Mouse (Mus musculus) embryo, embryonic 11 days (tissue): ENCODE data around the gene Aldh1a3.

Source experiments
- DNase-seq: peaks from one replicate; pipeline ENCODE4 v3.0.0-alpha.2; 2015

Aldh1a3 gene

DNA sequence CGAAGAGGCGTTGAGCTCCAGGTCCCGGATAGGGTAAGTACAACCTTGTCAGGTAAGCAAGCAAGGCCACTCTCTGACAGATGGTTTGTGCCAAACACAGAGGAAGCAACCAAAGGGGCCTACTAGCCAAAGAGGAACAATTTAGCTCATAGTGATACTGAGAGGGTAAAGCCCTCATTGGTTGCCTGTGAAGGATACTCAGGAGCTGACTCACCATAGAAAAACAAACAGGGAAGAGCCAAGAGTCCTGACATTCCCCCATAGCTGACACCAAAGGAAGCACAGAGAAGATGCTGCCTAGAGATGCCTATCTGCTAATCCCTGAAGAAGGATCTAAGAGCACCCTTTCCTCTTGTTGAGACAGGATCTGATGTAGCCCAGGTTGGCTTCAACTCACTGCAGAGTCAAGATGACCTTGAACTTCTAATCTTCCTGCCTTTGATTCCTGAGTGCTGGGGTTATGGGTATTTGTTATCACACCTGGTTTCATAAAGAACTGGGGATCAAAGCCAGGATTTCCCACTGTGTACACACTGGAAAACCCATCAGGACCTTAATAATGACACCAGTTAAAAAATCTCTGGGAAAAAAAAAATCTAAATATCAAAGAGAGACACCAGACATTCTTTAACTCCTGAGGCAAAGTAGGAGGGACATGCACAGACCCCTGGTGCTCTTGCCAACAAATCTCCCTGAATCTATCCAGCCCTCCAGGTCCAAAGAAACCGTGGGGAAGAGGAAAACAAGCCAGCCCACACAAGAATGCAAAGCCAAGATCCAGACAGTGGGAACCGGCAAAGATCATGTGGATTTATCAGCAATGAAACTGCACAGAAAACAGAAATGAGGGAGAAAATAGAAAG is 58.0 kb downstream of the Aldh1a3 start:
- DNase-seq: no peak

DNA sequence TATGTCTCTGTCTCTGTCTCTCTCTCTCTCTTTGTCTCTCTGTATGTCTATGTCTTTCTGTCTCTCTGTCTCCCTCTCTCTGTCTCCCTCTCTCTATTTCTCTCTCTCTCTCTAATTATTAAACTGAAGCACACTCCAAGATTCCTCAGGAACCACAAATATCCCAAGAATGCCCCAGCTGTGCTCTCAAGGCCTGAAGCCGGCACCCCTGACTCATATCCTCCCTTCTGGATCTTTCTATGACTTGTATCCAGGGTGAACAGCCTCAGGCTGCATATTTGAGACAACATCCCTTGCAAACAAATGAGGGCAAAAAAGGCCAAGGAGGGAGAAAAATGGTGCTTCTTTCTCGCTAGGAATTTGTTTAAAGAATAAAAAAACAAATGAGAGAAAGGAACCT is 61.4 kb downstream of the Aldh1a3 start, which contains the start of gene Gm10974:
TSS of gene Gm10974 (plus strand) at position 2 of the 400 bp plus-strand sequence.
- peak; percentile 16 for DNase-seq

DNA sequence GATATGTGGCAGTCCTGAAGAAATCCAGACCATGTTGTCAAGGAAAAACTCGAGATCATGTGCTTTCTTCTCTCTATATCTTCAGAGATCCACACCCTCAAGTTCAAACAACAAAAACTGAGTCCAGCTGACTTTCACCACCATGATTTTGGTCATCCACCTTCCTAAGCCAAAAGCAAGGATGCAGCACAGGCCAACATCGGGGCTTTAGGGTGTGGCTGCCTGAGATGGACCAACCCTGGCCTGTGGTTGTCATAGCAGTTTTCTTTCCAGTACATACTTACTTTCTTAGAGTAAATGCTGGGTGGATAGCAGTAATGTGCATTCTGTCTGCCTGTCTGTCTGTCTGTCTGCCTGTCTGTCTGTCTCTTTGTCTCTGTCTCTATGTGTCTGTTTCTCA is 61.9 kb downstream of the Aldh1a3 start:
- DNase-seq: no peak

DNA sequence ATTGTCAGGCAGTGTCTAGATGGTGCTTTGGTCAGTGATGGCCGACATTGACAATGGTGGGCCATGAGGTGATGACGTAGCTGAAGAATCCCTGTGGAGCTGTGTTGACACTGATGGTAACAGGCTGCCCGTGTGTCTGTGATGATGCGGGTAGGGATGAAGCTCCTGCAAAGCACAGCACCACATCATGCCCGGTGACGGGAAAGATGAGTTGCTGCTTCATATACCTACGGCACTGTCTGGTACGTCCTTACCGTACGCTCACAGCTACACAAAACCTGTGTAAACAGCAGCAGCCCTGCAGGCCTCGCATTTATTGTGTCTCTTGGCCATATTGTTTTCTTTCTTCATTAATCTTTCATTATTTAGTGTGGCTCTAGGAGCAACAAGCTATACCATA is 62.8 kb downstream of the Aldh1a3 start:
- DNase-seq: no peak

DNA sequence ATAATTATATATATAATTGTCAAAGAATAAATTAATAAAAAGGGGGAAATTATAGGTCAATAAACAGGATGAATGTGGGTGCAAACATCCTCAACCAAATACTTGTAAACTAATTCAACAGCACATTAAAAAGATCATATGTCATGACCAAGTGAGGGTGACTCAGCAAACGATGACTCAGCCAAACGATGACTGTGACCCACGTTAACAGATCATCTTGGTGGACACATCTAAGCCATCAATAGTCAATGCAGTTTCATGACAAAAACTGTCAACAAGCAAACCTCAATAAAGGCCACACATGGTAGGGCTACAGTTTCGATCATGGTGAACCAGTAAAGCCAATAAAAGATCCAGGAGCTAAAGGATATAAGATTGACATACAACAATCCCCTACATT is 68.3 kb downstream of the Aldh1a3 start:
- no peak for DNase-seq

DNA sequence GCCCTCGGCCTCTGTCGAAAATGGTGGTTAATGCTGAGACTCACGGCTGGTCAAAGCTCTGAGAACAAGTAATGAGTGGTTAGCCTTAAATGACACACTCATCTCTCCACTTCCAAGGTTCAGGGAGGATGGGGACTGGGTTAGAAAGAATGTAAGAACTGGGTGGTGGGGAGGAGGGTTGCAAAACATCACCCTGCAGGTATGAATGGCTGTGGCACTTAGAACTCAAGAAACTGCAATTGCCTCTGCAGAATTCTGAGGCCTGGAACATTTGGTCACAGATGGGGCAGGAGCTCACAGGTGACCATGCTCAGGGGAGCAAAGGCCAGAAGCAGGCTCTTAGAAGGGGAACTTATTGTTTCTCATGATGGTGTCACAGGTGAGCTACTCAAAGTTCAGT is 68.9 kb downstream of the Aldh1a3 start:
- no peak for DNase-seq

DNA sequence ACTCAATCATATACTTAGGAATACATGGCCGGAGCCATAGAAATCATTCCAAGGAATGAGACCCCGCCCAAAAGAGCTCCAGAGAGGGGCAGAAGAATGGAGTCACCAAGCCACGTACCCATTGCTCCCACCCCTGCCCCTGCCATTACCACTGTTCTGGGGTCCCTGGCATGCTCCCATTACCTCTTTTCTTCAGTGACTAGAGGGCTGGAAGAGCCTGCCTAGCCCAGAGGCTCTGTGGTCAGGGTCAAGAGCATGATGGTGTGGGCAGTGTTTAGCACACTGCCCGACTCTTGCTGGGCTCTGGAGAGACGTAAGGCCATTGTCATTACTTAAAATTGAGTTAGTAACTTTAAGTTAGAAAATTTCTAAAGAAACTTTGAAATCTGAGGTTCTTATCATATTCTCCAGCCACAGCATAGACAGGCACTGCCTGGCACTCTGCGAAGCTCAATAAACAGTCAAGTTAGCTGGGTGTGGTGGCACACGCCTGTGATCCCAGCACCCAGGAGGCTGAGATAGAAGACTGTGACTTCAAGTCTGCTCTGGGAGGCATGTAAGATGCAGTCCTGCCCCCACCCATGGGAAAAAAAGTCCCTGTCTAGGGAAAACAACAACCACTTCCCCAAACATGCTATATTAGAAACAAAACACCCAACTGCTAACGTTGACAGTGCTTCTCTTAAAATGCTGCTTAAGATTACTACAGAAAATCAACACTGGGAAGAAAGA is 71.4 kb downstream of the Aldh1a3 start:
- DNase-seq: no peak

DNA sequence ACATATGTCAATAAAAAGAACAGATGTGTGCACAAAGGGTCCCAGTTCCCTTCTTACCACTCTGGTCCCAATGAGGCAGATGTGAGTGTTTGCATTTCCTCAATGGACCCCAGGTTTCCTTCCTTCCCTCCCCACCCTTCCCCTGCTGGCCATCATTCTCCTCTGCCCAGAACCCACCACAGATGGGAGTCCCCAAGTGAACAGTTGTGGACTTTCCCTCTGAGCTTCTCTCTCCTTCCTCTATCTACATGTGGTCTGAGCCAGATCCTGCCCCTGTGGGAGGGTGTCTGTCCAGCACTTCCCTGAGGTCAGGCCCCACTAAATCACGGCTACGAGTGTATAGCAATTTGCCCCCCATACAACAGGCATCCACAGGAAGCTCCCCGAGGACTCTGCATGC is 72.4 kb downstream of the Aldh1a3 start:
- no peak for DNase-seq

DNA sequence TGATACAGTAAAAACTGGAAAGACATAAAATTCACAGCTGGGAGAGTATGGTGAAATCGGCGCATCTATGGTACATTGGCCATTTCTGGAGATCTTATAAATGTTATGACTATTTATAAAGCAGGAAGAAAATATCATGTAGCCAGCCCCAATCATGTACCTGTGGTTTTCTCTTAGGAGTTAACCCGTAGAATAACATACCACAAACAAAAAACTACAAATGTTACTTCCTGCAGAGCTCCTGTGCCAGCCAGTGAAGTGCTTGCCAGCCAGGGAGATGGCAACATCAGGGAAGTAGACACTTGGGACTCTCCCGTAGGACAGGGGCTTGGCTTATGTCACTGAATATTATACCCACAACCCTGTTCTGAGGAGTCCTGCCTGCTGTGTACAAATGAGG is 76.2 kb downstream of the Aldh1a3 start:
- no peak for DNase-seq

DNA sequence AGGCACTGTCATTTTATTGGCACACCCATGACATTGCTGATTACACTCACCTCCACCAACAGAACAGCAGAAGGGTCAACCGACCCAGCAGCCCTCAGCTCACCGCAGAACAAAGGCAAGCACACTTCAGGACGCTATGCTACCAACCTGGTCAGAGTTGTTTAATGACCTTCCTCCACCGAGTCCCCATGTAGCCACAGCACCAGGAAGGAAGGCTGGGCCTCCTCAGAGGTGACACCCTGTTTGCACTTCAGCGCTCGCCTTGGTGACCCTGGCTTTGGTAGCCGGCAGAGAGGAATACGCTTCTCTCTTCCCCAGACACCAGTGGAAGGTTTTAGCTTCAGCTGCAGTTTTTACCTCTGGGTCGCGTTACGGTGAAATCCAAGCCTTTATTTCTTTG is 77.6 kb downstream of the Aldh1a3 start:
- DNase-seq: no peak

DNA sequence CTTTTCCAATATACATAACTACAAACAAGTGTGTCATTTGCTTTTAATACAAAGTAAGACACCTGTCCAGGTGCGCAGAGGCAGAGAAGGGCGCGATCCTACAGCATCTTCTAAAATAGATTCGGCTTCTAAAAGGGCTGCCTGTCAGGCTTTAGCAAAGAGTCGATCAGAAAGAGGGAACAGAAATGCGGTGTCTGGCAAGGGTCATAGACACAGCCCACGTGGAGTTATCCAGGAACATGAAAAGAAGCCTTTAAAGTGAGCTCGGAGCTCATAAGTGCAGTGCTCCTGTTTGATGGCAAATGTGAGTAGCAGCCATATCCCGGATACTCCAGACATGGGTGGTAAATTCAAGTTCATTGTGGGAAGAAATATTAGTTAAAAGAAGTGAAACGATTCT is 78.7 kb downstream of the Aldh1a3 start:
- DNase-seq: no peak

DNA sequence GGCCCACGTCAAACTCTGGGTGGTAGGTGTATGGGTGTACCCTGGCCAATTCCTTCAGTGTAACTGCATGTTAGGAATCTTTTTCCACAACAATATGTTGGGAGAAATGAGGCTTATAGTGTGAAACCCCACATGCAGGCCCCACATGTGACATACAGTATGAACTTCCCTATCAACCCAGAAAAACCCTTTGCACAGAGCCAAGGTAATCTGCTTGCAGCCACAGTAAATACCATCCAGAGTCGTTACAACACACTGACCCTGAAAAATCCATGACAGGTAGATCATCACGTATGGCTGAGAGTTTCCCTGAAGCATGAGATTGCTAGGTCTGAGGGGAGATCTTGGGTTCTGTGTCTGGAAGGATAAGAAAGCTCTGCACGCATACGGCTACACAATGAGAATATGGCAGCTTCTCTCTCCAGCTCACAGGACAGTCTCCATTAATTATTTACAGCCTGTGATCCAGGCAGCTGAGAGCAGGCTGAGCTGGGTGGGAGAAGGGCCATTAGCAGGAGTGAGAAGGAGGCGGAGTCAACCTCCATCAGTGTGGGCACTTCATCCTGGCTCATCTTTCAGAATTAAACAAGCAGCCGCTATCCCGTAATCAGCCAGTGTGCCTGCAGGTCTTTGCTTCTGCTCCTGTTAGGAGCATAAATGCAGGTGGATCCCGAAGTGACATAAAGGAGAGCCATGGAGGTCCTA is 80.2 kb downstream of the Aldh1a3 start:
- peak; percentile 30 for DNase-seq

DNA sequence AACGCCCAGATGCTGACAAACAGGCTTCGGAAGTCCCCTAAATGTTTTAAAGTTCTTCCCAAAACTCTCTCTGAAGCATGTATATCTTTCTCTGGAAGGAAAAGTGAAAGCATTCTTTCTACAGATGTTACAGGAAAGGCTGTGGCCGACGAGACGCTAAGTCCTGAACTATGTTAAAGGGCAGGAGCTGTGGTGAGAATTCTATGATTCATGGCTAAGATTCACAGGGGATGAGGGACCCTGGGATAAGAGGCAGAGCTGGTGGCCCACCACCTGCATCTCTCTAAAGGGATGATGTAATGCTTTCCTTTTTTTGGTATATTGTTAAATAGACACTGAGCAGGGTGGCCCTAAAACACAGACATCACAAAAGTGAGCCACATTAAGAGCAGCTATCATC is 84.0 kb downstream of the Aldh1a3 start:
- no peak for DNase-seq

DNA sequence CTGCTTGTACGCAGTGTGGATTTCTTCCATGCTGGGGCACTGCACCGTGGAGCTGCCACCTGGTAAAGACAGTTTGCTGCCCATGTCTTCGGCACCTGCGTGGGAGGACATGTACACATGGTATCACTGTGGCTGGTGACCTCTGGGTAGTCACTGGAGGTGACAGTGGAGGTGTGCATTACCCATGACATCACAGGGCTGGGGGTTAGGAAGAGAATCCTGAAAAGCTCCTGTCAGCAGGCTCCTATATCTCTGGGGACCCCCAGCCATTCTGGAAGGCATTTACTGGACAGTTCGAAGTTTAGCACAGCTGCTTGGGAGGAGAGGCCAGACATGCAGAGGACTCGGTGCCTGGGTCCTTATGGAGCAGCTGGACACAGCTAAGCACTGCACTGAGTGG is 84.5 kb downstream of the Aldh1a3 start:
- no peak for DNase-seq

DNA sequence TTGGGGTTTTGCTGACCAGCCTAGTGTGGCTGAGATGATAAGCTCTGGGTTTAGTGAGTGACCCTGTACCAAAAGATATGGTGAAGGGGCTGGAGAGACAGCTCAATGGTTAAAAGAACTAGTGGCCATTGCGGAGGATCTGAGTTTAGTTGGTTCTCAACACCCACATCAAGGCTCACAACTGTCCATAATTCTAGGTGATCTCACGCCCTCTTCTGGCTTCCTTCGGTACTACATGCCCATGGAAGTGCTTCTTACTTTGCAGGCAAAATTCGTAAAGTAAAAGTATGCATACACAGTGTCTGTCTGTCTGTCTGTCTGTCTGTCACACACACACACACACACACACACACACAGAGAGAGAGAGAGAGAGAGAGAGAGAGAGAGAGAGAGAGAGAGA is 85.0 kb downstream of the Aldh1a3 start:
- peak; percentile 49 for DNase-seq
